Comparison of ENCODE assay signal across 11 mouse cellular contexts in genomic region chr4:58374141-58374870, GRCm38 (mm10).
DNase-seq lines count a peak whose midpoint lies in the region; ATAC-seq lines count a peak whose summit lies in the region.
"Had no signal": no experiment of that assay in that cellular context is flagged by ENCODE, and none has a peak within 500 bp of the region (broad histone marks: within the 10 kb centered on the region; RNA-seq: fewer than 3 reads in every experiment).

No protein-coding gene starts in this region.

- H3K9me3 ChIP-seq in limb, embryonic 10.5 days (replicated peaks), result no peaks in the 10 kb centered on the region
- no peaks in the 10 kb centered on the region for H3K9me3 ChIP-seq in hindbrain, embryonic 12.5 days (replicated peaks)
- H3K9me3 ChIP-seq: limb, embryonic 12.5 days; midbrain, embryonic 12.5 days had no signal

- peak; percentile 58 to 67 for DNase-seq in left cerebral cortex, adult 18-20 months (ENCODE audit: low spot score in 2 of 2)
- no peak for DNase-seq in left cerebral cortex, adult 11 months (ENCODE audit: low spot score)
- DNase-seq in adrenal gland, postnatal 14 days, result peak; percentile 84
- peak; percentile 70 for DNase-seq in gastrocnemius, adult 18-20 months (ENCODE audit: low spot score)
- DNase-seq in left cerebral cortex, postnatal 4 days, result peak; percentile 66
- no peak for DNase-seq in limb, embryonic 10.5 days (ENCODE audit: low spot score)

- intact Hi-C loops in left cerebral cortex, postnatal 4 days (cut with DNase I), result no loop called here

- H3K4me1 ChIP-seq in limb, embryonic 10.5 days, result no peaks in the 10 kb centered on the region
- no peaks in the 10 kb centered on the region for H3K4me1 ChIP-seq in hindbrain, embryonic 12.5 days
- H3K4me1 ChIP-seq: limb, embryonic 12.5 days; midbrain, embryonic 12.5 days had no signal

- H3K27me3 ChIP-seq in limb, embryonic 10.5 days (ENCODE audit: low read depth, poor library complexity, severe bottlenecking), result no peaks in the 10 kb centered on the region
- no peaks in the 10 kb centered on the region for H3K27me3 ChIP-seq in hindbrain, embryonic 12.5 days
- H3K27me3 ChIP-seq: limb, embryonic 12.5 days; midbrain, embryonic 12.5 days had no signal

- no peak for ATAC-seq in erythroid progenitor cell, adult 5-6 weeks (replicated peaks; ENCODE audit: low FRiP score, poor library complexity, severe bottlenecking)
- no peak for ATAC-seq in hindbrain, embryonic 12.5 days (ENCODE audit: low FRiP score)

- no peak overlapping the region for H3K27ac ChIP-seq in limb, embryonic 10.5 days
- H3K27ac ChIP-seq in hindbrain, embryonic 12.5 days, result no peak overlapping the region
- H3K27ac ChIP-seq: limb, embryonic 12.5 days; midbrain, embryonic 12.5 days had no signal

- H3K4me2 ChIP-seq in hindbrain, embryonic 12.5 days (replicated peaks), result no peak overlapping the region
- H3K4me2 ChIP-seq: limb, embryonic 12.5 days; midbrain, embryonic 12.5 days had no signal

- no peak overlapping the region for H3K9ac ChIP-seq in hindbrain, embryonic 12.5 days
- H3K9ac ChIP-seq: limb, embryonic 12.5 days; midbrain, embryonic 12.5 days had no signal

- H3K36me3 ChIP-seq in limb, embryonic 10.5 days, result no peaks in the 10 kb centered on the region
- H3K36me3 ChIP-seq in hindbrain, embryonic 12.5 days, result no peaks in the 10 kb centered on the region
- H3K36me3 ChIP-seq: limb, embryonic 12.5 days; midbrain, embryonic 12.5 days had no signal

- H3K4me3 ChIP-seq in limb, embryonic 10.5 days, result no peak overlapping the region
- H3K4me3 ChIP-seq in hindbrain, embryonic 12.5 days, result no peak overlapping the region
- H3K4me3 ChIP-seq: erythroblast, embryonic 14.5 days; limb, embryonic 12.5 days; midbrain, embryonic 12.5 days had no signal

- 90% methylated on average over 7 of the region's 7 CpGs for WGBS in limb, embryonic 10.5 days
- 86% methylated on average over 7 of the region's 7 CpGs for WGBS in hindbrain, embryonic 12.5 days

Comparison
In these comparisons a context has a peak if more than half of its experiments do, and no peak if none do; other contexts are left out.
1. DNase-seq: peak in left cerebral cortex, adult 18-20 months (2 of 2), adrenal gland, postnatal 14 days (single experiment), gastrocnemius, adult 18-20 months (single experiment) and left cerebral cortex, postnatal 4 days (single experiment); none in left cerebral cortex, adult 11 months (single experiment) and limb, embryonic 10.5 days (single experiment).